Mouse (Mus musculus) c-Kit-negative CD71-positive TER-119-positive erythroid progenitor cells, embryonic 14.5 days (primary cell): ENCODE measurements around the gene Krt86.

Source experiments
- DNase-seq: peaks from one replicate; pipeline ENCODE4 v3.0.0-alpha.2; 2013; ENCODE audit warnings: low read depth, low spot score

Krt86 gene

DNA sequence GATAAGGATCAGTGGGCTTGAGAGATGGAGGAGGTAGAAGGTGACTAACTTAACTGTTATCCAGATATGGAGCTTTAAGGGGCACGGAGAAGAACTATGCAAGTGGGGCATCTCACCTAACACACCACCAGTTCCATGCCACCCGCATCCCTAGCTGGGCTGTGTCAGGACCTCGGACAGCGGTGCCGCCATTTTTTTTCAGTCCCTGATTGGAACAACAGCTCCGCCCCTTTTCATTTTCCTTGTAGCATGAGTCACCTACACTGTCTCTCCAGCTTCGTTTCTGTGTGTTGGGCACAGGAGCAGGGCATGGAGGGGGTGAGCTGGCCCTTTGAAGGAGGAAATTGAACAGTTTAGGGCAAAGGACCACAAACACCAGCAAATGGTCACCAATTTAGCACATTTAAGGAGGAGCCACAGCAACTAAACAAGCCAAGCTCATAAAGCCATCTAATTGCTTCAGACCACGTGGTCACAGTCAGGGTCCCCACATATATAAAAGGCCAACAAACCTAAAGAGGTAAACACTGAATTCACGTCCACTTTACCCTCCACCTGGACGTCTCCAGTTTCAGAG, at the start of gene Krt86:
Krt86 (plus strand) TSS at position 527 of the 577 bp plus-strand sequence.
- no peak for DNase-seq

DNA sequence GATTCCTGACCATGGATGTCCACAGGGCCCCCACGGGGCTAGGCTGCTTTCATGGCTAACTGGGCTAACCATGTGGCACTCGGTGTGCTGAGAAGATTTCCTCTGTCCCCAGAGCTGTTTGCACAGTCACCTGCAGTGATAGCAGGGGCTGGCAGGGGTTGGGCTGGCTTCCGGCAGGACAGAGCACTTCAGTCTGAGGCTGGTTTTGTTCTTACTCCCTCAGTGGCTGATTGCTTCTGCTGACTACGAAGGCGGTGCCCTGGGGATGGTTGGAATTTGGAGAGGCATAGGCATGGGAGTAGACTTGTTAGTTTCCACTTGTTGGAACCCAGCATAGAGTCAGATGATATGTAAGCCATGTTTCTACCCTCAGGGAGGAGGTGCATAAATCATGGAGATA, 48.4 kb upstream of the Krt86 start:
- DNase-seq = no peak

DNA sequence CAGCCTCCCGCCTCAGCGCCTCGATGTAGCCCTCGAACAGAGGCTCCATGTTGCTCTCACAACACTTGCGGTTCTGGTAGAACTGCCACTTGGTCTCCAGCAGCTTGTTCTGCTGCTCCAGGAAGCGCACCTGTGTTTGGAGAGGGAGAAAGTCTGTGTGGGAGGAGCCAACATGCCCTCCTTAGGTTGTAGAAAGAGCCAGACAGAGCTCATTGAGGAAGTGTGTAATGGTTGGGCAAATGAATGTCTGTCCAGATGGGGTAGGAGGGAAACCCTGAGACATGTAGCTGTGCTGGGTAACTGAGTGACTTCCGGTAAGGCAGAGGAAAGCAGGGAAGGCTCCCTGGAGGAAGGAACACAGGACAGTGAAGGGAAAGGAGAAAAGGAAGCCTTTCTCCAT, 36.7 kb upstream of the Krt86 start:
- no peak for DNase-seq

DNA sequence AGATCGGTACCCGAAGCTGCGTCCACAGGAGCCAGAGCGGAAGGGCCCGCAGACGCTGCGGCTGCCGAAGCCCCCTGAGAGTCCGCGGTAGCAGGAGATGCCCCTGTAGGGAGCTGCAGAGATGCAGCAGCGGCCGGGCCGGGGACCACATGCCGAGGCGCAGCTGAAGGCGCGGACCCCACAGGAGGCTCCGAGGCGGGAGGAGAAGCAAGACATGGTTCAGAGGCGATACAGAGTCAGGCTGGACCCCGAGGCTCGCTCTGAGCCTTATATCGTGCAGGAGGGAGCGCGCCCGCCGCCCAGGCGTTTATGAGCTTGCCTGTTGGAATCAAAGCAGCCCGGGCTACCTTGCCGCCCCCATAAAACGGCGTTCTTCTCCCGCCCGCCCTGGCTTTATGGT, 34.7 kb upstream of the Krt86 start, which contains the start of gene Krt87:
Krt87 (minus strand) TSS at position 250 of the 400 bp plus-strand sequence.
- DNase-seq = no peak

DNA sequence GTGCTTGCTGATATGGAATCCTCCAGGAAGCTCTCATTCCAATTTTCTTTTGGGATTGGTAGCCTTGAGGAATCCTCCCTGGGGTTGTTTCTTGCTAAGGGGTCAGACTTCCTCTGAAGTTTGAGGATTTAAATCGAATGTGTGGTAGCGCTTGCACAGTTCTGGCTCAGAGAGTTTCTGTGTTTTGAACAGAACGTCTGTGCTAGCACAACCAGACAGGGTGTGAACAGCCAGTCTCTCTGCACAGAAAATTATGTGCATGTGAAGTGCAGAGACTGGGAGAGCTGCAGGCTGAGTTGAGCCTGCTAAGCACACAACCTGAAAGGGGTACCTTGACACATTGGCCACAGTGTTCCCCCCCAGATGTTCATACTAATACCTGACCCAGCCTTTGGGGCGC, 32.4 kb upstream of the Krt86 start:
- no peak for DNase-seq

DNA sequence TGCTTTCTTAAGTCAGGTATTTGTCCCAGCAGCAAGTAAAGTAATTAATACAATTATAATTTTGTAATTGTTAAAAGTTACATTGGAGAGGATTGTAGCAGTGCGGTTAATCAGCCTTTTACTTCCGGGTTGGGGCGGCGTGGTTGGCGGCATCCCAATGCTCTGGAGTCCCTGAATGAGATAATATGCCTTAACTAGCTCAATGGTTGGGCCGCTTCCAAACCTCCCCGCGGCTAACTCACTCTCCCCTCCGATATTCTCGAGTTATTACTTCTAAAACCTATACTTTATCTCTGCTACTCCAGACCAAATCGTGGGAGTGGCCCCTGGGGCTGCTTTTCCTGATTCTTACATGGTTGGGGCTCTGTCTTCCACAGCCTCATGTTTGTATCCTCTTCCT, 26.7 kb upstream of the Krt86 start:
- no peak for DNase-seq

DNA sequence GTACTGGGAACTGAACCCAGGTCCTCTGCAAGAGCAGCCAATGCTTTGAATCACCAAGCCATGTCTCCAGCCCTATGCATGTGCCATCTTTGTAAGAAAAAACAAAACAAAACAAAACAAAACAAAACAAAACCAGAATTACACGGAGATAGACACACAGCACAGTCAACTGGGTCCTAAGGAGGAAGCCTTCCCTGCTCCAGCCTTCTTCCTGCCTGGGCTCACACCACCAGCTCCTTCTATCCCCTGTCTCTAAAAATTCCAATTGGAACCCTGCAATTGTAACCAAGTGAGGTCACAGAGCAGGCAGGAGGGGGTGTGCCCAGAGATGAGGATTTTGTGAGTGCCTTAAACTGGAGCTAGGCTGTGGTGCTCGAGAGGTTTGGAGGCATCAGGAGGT, 25.8 kb upstream of the Krt86 start, which contains the start of gene Krt88:
Krt88 (plus strand) TSS at position 301 of the 400 bp plus-strand sequence.
- DNase-seq = no peak

DNA sequence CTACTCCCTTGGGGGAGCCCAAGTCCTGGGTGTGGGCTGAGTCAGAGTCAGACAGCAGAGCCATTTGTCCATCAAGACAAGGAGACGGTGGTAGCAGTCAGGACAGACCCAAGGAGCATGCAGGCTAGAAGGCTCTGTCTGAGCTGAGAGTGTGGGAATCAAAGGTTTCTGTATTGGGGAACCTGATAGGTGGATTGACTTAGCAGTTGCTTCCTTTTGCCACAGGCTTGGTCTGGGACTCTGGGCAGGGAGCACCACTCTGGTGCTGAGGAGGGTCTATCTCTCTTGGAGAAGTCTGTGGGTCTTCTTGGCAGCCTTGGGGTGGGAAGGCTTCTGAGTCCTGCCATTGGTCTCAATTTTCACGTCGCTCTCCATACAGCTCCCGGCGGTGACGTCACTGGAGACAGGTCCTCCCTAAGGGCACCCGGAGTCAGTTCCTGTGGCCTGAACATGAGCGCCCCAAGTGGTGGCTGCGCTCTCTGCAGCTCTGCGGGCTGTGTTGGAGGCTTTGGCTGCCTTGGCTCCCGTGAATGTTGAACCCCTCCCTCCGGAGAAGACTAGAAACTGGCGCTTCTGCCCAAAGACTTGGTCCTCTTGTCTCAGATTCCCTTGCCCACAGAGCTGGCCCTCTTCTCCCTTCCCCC, 20.1 kb upstream of the Krt86 start:
- no peak for DNase-seq

DNA sequence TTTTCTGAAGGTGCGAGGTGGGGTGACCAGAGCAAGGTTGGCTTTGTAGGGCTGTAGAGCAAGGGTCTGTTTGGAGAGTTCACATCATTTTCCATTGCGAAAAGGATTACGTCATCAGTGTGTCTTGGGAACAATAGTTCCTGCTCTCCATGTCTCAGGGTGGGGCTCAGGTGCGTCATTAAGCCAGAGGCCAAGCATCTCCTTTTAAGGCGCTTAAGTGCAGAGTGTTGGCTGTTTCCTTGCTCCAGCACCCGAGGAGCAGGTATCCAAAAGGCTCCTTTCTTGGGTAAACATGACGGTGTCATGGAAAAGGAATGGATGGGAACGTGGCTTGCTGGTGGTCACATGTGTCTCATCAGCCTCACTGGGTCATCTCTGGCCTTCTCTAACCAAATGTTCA, 18.5 kb upstream of the Krt86 start:
- DNase-seq = no peak

DNA sequence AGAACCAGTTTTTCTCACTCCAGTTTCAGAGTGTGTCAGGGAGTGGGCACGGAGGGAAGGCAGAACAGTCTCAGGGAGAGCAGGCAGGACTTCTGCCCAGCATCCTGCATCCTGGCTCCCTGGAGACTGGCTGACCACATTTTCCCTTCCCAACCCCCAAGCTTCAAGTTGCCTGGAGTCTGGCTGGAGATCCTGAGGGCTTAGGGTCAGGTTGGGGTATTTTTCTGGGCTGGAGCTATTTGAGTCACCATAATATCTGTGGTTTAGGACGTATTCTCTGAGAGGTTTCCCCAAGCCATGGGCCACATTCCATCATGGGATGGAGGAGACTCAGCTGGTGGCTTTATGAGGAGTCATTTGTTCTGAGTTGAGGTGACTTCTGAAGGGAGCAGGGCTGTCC, 18.0 kb upstream of the Krt86 start:
- DNase-seq = no peak

DNA sequence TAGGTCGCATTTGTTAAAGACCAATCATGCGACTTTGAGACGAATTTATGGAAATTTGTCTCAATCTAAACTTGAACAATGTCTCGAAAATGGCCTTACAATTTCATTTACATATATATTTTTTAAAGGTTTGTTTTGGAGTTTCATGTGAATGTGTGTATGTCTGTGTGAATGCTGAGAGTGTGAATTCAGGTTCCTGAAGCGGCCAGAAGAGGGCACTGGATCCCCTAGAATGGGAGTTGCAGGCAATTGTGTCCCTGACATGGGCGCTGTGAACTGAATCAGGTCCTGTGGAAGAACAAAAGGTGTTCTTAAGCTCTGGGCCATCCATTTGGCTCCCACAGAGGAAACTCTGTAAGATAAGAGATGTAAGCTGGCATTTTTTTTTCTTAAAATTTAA, 17.4 kb upstream of the Krt86 start:
- no peak for DNase-seq

DNA sequence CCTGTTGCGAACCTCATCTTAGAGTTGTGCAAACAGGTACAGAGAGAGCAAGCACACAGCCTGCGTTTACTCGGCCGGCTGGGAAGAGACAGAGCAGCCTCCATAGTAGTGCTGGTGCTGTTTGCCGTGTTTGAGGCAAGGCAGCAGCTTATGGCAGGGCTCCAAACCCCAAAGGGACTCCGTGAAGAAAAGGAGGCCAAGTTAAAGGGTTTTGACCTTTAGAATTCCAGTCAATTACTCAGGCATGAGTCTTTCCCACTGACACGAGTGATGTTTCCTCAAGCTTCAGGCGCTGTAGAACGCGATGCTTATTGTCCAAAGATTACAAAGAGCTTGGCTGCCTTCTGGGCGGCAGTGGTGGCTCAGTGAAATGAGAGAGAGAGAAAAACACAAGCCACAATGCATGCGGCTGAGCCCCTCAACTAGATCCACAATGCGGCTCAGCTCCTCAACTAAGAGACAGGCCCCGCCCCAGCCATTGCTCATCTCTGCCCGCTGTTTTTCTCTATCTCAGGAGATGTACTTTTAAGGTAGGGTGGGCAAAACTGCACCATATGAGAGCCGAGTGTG, 14.8 kb upstream of the Krt86 start:
- DNase-seq = no peak

DNA sequence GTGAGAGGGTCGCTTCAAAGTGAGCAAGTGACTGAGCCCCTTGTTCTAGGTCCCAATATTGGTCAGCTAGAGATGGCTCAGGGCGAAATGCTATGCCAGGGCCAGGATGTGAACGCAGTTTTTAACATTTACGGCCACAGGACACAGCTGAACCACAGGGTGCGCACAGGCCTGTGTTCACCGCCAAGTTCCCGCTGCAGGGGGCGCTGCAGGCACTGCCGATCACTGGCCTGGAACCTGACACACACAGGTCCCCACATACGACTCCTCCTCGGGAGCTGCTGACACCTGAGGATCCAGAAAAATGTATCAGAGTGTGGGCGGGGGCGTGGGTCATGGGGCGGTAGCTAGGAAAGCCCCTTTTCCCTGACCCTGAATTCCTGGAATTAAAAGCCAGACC, 14.0 kb upstream of the Krt86 start:
- no peak for DNase-seq

DNA sequence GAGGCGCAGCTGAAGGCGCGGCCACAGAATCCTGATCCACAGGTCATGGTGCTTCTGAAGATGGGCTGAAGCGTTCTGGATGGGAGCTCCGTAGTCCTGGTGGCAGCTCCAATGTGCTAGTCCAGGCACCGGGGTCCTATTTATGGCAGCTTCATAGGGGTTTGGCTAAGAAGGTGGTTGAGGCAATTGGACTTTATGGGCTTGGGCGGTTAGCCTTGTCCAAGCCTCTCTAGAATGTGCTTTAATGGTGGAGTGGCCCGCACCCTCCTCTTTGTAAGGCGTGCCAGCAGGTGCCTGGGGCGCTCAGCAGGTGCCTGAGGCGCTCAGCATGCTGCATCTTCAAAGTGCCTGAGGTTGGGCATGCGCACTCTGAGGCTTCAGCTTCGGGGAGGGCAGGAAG, 9.6 kb upstream of the Krt86 start, which contains the start of gene Krt81:
Krt81 (minus strand) TSS at position 101 of the 400 bp plus-strand sequence.
- no peak for DNase-seq

DNA sequence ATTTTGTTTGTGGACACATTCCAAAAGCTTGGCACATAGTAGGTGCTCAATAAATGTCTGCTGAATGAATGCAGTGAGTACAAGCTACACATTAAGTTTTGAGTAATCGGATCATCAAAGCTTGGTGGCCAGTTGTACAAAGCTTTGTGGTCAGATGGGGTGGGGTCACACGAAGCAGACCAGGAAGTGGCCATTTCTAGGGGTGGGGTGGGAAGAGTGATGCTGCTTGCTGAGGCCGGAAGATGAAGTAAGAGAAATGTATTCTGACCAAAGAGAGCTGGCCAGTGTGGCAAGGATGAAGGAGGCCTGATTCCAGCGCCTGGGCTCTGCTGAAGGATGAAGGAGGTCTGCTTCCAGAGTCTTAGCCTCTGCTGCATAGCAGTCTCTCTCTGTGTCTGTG, 4.2 kb upstream of the Krt86 start:
- no peak for DNase-seq

DNA sequence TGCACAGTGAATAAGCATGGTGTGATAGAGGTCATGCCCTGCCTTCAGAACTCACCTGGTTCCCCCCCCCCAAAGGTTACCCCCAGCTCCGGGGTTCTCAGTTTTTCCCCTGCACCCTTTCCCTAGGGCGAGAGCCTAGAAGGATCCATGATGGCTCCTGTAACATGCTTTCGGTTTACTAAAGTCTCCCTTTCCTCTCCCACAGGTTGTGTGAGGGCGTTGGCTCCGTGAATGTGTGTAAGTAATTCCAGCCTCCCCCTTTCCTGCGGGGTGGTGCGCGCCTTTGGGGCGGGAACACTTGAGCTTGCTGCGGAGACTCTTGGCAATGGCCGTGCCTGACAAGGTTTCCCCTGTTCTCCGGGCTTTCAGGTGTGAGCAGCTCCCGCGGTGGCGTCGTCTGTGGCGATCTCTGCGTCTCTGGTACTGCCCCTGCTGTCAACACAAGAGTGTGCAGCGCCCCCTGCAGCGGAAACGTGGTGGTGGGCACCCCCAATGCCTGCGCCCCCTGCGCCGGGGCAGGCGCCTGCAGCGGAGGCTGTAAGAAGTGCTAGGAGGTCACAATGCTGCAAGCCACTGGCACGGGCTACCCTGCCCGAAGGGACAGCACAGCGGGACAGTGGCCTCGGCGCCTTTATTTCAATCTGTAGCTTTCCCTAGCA, 5.9 kb downstream of the Krt86 start:
- no peak for DNase-seq

DNA sequence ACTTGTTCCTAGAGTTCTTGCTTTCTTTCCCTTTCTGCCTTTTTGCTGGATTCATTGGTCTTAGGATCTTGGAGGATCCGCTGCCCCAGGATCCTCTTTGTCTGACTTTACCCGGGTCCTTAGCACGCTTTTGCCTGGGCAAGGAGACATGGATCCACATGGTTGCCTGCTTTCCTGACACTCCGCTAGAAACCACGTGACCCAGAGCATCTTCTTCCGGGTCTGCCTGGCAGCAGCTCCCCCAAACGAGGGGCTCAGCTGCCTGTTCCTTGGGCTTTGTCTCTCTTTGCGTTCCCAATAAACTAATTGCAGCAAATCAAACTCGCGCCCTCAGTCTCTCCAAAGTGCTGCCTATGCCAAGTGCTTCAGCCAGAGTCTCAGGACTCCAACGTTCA, 6.4 kb downstream of the Krt86 start:
- no peak for DNase-seq

DNA sequence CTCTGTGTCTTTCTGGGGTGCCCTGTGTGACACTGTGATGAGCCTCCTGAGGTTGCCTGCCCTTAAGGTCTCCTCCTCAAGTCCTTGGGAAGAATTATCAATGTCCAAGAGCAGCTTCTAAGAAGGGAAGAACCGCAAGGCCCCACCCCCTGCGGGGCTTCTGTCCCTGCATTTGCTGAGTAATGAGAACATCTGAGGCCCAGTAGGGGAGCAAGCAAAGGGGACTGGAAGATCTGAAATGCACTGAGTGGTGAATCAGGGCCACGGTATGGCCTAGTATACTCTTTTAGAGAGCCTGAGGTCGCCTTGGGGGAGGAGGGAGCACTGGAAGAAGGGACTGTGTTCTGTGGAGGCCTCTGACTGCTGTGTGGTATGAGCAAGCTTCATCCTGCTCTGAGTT, 8.8 kb downstream of the Krt86 start:
- no peak for DNase-seq

DNA sequence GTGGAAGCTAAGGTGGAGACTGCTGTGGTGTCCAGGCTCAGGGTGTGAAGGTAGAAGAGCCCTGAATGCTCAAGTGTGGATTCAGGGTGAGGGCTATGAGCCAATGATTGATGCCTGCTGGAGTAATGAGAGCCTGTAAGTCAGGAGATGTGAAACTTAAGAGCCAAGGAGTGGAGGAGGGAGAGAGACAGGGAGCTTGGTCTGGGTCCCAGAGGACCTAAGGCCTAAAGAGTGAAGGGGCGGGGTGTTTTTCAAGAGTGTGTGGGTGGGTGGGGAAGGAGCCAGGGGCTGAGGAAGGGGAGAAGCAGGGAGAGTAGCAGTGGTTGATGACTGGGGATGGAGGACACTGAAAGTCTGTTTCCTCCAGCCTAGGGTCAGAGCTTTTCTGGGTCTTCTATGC, 10.4 kb downstream of the Krt86 start:
- no peak for DNase-seq

DNA sequence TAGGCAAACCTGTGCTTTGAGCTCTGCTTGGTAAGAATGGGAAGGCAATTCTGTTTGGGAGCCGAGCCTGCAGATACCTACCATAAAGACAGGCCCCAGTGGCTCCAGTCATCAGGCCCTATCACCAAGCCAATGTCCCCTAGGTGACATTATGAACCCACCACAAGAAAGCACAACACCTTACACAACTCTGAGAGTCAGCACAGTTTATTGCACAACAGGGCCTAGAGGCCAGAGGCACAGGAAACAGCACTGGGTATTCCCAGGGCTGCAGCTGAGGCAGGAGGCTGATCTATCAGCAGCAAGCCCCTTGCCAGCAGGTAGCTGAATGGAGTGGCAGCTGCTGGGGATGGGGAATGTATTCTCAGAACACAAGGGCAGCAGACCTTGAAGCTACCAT, 11.7 kb downstream of the Krt86 start:
- DNase-seq = no peak

DNA sequence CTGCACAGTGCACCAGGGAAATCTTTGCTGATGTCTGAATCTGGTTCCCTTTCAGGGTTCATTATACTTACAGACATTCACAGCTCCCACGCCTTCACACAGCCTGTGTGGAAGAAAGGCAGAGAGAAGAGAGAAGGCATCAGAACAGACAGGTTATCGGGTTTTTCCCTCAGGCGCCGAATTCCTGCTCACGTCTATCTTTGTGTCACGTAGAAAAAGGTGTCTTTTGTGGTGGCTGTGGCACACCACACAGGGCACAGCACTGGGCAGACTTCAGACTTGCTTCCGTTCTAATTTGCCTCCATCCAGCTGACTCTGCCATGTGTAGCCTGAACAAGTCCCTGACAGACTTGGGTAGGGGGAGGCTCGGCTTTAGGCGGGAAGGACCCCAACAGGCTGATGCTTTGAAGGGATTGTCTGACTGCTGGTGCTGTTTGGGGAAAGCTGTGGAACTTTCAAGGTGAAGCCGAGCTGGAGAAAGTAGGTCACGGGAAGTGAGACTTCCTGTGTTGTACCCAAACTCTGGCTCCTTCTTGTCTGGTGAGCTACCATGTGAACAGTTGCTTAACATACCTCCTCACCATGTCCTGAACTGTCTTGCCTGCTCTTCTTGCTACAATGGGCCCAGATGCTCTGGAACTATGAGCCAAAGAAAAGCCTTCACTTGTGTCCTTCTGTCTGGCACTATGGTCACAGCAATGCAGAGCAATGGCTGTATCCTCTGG, 12.8 kb downstream of the Krt86 start:
- DNase-seq = no peak

DNA sequence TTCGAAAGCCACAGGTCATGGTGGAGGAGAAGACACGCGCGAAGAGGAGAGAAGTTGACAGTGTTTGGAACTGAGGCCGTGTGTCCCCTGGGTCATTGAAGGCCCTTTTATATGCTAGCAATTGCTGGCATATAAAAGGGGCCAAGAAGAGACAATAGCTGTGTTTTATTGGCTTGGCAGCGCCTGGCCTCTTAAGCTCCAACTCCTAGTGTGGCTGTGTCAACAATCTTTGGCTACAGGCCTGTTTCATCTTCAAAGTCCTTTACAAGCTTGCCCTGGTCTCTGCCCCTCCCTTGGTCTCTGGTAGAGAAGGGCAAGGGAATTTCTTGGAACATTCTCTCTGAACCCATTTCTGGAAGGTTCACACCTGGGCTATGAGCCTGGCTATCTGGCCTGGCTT, 18.2 kb downstream of the Krt86 start, which contains the start of gene Krt83:
Krt83 (minus strand) TSS at position 82 of the 400 bp plus-strand sequence.
- DNase-seq = no peak
